Mouse (Mus musculus) liver, embryonic 14.5 days (tissue): ENCODE results near the gene Otud4.

Experiments used
- CTCF ChIP-seq: IDR thresholded peaks from 2 replicates; pipeline ENCODE4 v1.5.1; 2016; ENCODE audit warnings: antibody characterized with exemption, low read depth, control low read depth
- EP300 ChIP-seq: IDR thresholded peaks from 2 replicates; pipeline ENCODE4 v1.6.1; 2016; ENCODE audit warnings: antibody characterized with exemption, low read depth

DNA sequence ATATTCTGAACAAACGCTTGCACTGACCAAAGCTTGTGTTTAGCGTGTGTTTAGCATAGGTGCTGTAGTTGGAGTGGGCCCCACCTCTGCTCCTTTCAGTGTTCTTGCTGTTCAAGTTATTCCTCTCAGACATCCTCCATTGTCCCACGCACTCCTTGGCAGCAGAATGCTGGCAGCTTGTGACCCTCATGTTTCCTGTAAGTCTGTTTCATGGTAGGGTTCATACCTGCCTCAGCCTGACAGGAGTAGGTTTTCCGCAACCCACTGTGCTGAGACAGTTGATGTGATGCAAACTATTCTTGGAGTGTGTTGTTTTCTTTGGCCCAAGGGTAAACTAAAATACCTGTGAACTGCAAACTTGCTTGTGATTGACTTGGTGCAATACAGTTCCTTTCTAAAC, 37.0 kb downstream of the Otud4 start:
- no peak for TF ChIP-seq CTCF
- no peak for TF ChIP-seq EP300
